Mouse (Mus musculus) intestine, embryonic 14.5 days (tissue): ENCODE measurements around the gene Clpx. TPM values are rescaled to one million over a fixed set of nuclear protein-coding genes. Genes with fewer than 3 reads are reported as not detected.

Experiments used
- ATAC-seq: fragments of 200-750 bp; cut with Nextera tagmentation; replicated peaks from 2 replicates; pipeline ENCODE4 v1.8.0; 2017; ENCODE audit warnings: low read depth, moderate number of reproducible peaks, moderate TSS enrichment, moderate library complexity; ENCODE audit not compliant: low FRiP score, low TSS enrichment
- DNase-seq: peaks from one replicate; pipeline ENCODE4 v3.0.0-alpha.2; 2018; ENCODE audit warnings: low spot score
- H3K27ac ChIP-seq: fragments of 300-500 bp; sonication (generic); 2 replicates; pipeline ENCODE4 v1.5.1; 2014; ENCODE audit warnings: low read depth, mild to moderate bottlenecking, control low read depth
- H3K27me3 ChIP-seq: fragments of 300-500 bp; sonication (generic); replicated peaks from 2 replicates; pipeline ENCODE4 v1.6.1; 2014; ENCODE audit warnings: low read length, control low read depth; ENCODE audit not compliant: control insufficient read depth, insufficient read depth
- H3K36me3 ChIP-seq: fragments of 300-500 bp; sonication (generic); 2 replicates; pipeline ENCODE4 v1.6.1; 2014; ENCODE audit warnings: low read length, control low read depth; ENCODE audit not compliant: control insufficient read depth, insufficient read depth
- H3K4me1 ChIP-seq: fragments of 300-500 bp; sonication (generic); replicated peaks from 2 replicates; pipeline ENCODE4 v1.6.1; 2014; ENCODE audit warnings: low read length, control low read depth, mixed read lengths; ENCODE audit not compliant: control insufficient read depth, insufficient read depth
- H3K4me2 ChIP-seq: fragments of 300-500 bp; sonication (generic); 2 replicates; pipeline ENCODE4 v1.6.1; 2014; ENCODE audit warnings: low read length
- H3K4me3 ChIP-seq: fragments of 300-500 bp; sonication (generic); 2 replicates; pipeline ENCODE4 v1.5.1; 2014; ENCODE audit warnings: low read depth, low read length, control low read depth, mixed read lengths
- H3K9ac ChIP-seq: fragments of 300-500 bp; sonication (generic); 2 replicates; pipeline ENCODE4 v1.6.1; 2014; ENCODE audit warnings: mild to moderate bottlenecking, low read length
- H3K9me3 ChIP-seq: fragments of 300-500 bp; sonication (generic); 2 replicates; pipeline ENCODE4 v1.6.1; 2016; ENCODE audit warnings: low read length, control low read depth; ENCODE audit not compliant: control insufficient read depth
- WGBS: fragments of 180-500 bp; shearing (Covaris S2); extraction: QIAGEN DNeasy Blood & Tissue Kit; methylation state at CpG from one replicate; pipeline ENCODE4 v1.1.7; 2014; 5-methylcytosine and 5-hydroxymethylcytosine counted together
- polyA plus RNA-seq: library from polyadenylated mRNA; unstranded; fragments of >200 nt; fragmentation: Nextera tagmentation; extraction: Ambion mirVana; gene quantifications from 2 replicates; pipeline ENCODE4 v1.2.1, GENCODE M21; 2014

Clpx gene
- polyA plus RNA-seq, 1 experiment from 2014 or later, result 42.6 TPM

GRCm38 (mm10) chr9:65298761-65299160 is 4.7 kb downstream of the Clpx start:
- Histone ChIP-seq H3K4me3 (no peak overlapping the region), H3K4me2 (no peak overlapping the region), H3K27me3 (no peaks in the 10 kb centered on the region), H3K9me3 (no peaks in the 10 kb centered on the region), H3K36me3 (peaks cover 46% of the 10 kb centered on the region), H3K27ac (no peak overlapping the region), H3K9ac (no peak overlapping the region), H3K4me1 (peaks cover 8% of the 10 kb centered on the region; the same call in 1 of the 2 replicates)
- no peak for ATAC-seq
- no peak for DNase-seq
- WGBS, result 89% methylated on average over 3 of the region's 3 CpGs

- H3K9ac ChIP-seq, result no peak overlapping the region
- H3K4me1 ChIP-seq, result peaks cover 8% of the 10 kb centered on the region; the same call in 1 of the 2 replicates
- H3K27me3 ChIP-seq, result no peaks in the 10 kb centered on the region
- no peak overlapping the region for H3K4me3 ChIP-seq
- DNase-seq, result no peak
- peaks cover 55% of the 10 kb centered on the region for H3K36me3 ChIP-seq
- H3K4me2 ChIP-seq, result no peak overlapping the region
- 95% methylated on average over 7 of the region's 7 CpGs for WGBS
- no peak for ATAC-seq
- no peak overlapping the region for H3K27ac ChIP-seq
- no peaks in the 10 kb centered on the region for H3K9me3 ChIP-seq
Observed at GRCm38 (mm10) chr9:65299650-65300049, 5.6 kb downstream of the Clpx start.

- Histone ChIP-seq H3K9me3 (no peaks in the 10 kb centered on the region), H3K27ac (no peak overlapping the region), H3K9ac (no peak overlapping the region), H3K27me3 (no peaks in the 10 kb centered on the region), H3K4me3 (no peak overlapping the region), H3K4me2 (no peak overlapping the region), H3K36me3 (peaks cover 66% of the 10 kb centered on the region), H3K4me1 (no peaks in the 10 kb centered on the region)
- WGBS, result 96% methylated on average over 4 of the region's 4 CpGs
- DNase-seq (no peak), ATAC-seq (no peak)
Observed at GRCm38 (mm10) chr9:65302327-65302983, 8.4 kb downstream of the Clpx start.

- no peak for ATAC-seq
- H3K9ac ChIP-seq, result no peak overlapping the region
- peaks cover 73% of the 10 kb centered on the region for H3K36me3 ChIP-seq
- DNase-seq, result no peak
- H3K4me3 ChIP-seq, result no peak overlapping the region
- H3K27ac ChIP-seq, result no peak overlapping the region
- no peaks in the 10 kb centered on the region for H3K27me3 ChIP-seq
- WGBS, result 90% methylated on average over 4 of the region's 4 CpGs
- H3K4me1 ChIP-seq, result no peaks in the 10 kb centered on the region
- no peaks in the 10 kb centered on the region for H3K9me3 ChIP-seq
- H3K4me2 ChIP-seq, result no peak overlapping the region
Observed at GRCm38 (mm10) chr9:65303586-65303985, 9.5 kb downstream of the Clpx start.

- no peak for DNase-seq
- no peaks in the 10 kb centered on the region for H3K27me3 ChIP-seq
- no peaks in the 10 kb centered on the region for H3K4me1 ChIP-seq
- H3K9me3 ChIP-seq, result no peaks in the 10 kb centered on the region
- 86% methylated on average over 4 of the region's 4 CpGs for WGBS
- no peak overlapping the region for H3K27ac ChIP-seq
- H3K4me2 ChIP-seq, result no peak overlapping the region
- no peak overlapping the region for H3K9ac ChIP-seq
- H3K4me3 ChIP-seq, result no peak overlapping the region
- peaks cover 78% of the 10 kb centered on the region for H3K36me3 ChIP-seq
- no peak for ATAC-seq
Observed at GRCm38 (mm10) chr9:65304300-65304699, 10.2 kb downstream of the Clpx start.

GRCm38 (mm10) chr9:65306672-65307071 is 12.6 kb downstream of the Clpx start:
- H3K27me3 ChIP-seq, result no peaks in the 10 kb centered on the region
- H3K9ac ChIP-seq, result no peak overlapping the region
- peaks cover 71% of the 10 kb centered on the region for H3K36me3 ChIP-seq
- 96% methylated on average over 2 of the region's 2 CpGs for WGBS
- H3K9me3 ChIP-seq, result no peaks in the 10 kb centered on the region
- H3K4me1 ChIP-seq, result no peaks in the 10 kb centered on the region
- no peak overlapping the region for H3K4me2 ChIP-seq
- no peak for DNase-seq
- H3K4me3 ChIP-seq, result no peak overlapping the region
- H3K27ac ChIP-seq, result no peak overlapping the region
- no peak for ATAC-seq

- DNase-seq (no peak), ATAC-seq (no peak)
- Histone ChIP-seq H3K27me3 (no peaks in the 10 kb centered on the region), H3K9me3 (no peaks in the 10 kb centered on the region), H3K4me3 (no peak overlapping the region), H3K4me1 (no peaks in the 10 kb centered on the region), H3K9ac (no peak overlapping the region), H3K27ac (no peak overlapping the region), H3K4me2 (no peak overlapping the region), H3K36me3 (peaks cover 71% of the 10 kb centered on the region)
- 86% methylated on average over 1 of the region's 1 CpGs for WGBS
Observed at GRCm38 (mm10) chr9:65308011-65308410, 14.0 kb downstream of the Clpx start.

GRCm38 (mm10) chr9:65312669-65313357 is 18.8 kb downstream of the Clpx start:
- DNase-seq (no peak), ATAC-seq (peak; percentile 36; the same call in 1 of the 2 replicates)
- Histone ChIP-seq H3K27ac (no peak overlapping the region), H3K27me3 (no peaks in the 10 kb centered on the region), H3K4me1 (no peaks in the 10 kb centered on the region), H3K9ac (no peak overlapping the region), H3K9me3 (no peaks in the 10 kb centered on the region), H3K4me2 (no peak overlapping the region), H3K36me3 (peaks cover 67% of the 10 kb centered on the region), H3K4me3 (no peak overlapping the region)
- WGBS, result 96% methylated on average over 4 of the region's 4 CpGs

- H3K27ac ChIP-seq, result no peak overlapping the region
- no peak overlapping the region for H3K4me2 ChIP-seq
- 98% methylated on average over 1 of the region's 1 CpGs for WGBS
- no peaks in the 10 kb centered on the region for H3K4me1 ChIP-seq
- peaks cover 66% of the 10 kb centered on the region for H3K36me3 ChIP-seq
- H3K9ac ChIP-seq, result no peak overlapping the region
- H3K27me3 ChIP-seq, result no peaks in the 10 kb centered on the region
- H3K9me3 ChIP-seq, result no peaks in the 10 kb centered on the region
- H3K4me3 ChIP-seq, result no peak overlapping the region
- no peak for DNase-seq
- ATAC-seq, result no peak
Observed at GRCm38 (mm10) chr9:65313846-65314245, 19.8 kb downstream of the Clpx start.
